Mouse (Mus musculus): Measurements from ENCODE around the gene Lpgat1.

Lpgat1 gene

GRCm38 (mm10) chr1:191733822-191734221, 16.2 kb downstream of the Lpgat1 start:
- DNase-seq (ENCODE audit: low spot score in 2 of 2) = no peak

- no peak for DNase-seq (ENCODE audit: low spot score in 2 of 2)
These were observed 18.8 kb downstream of the Lpgat1 start for GRCm38 (mm10) chr1:191736425-191736824.

- DNase-seq (ENCODE audit: low spot score in 2 of 2) = no peak
These were observed 20.2 kb downstream of the Lpgat1 start for GRCm38 (mm10) chr1:191737871-191738270.

GRCm38 (mm10) chr1:191738726-191739125, 21.1 kb downstream of the Lpgat1 start:
- no peak for DNase-seq (ENCODE audit: low spot score in 2 of 2)

- DNase-seq (ENCODE audit: low spot score in 2 of 2) = no peak
These were observed 23.1 kb downstream of the Lpgat1 start for GRCm38 (mm10) chr1:191740587-191741361.

GRCm38 (mm10) chr1:191741635-191742034, 24.0 kb downstream of the Lpgat1 start:
- no peak for DNase-seq (ENCODE audit: low spot score in 2 of 2)

- DNase-seq (ENCODE audit: low spot score in 2 of 2) = no peak
These were observed 30.8 kb downstream of the Lpgat1 start for GRCm38 (mm10) chr1:191748431-191748830.

GRCm38 (mm10) chr1:191756520-191757199, 39.0 kb downstream of the Lpgat1 start:
- no peak for DNase-seq (ENCODE audit: low spot score in 2 of 2)

GRCm38 (mm10) chr1:191774106-191774505, 56.5 kb downstream of the Lpgat1 start:
- DNase-seq (ENCODE audit: low spot score in 2 of 2) = no peak

- DNase-seq (ENCODE audit: low spot score in 2 of 2) = no peak
These were observed 57.5 kb downstream of the Lpgat1 start for GRCm38 (mm10) chr1:191775116-191775515.

- DNase-seq (ENCODE audit: low spot score in 2 of 2) = no peak
These were observed 59.9 kb downstream of the Lpgat1 start for GRCm38 (mm10) chr1:191777521-191777920.

- DNase-seq (ENCODE audit: low spot score in 2 of 2) = no peak
These were observed 62.8 kb downstream of the Lpgat1 start for GRCm38 (mm10) chr1:191780470-191780869.

GRCm38 (mm10) chr1:191785108-191785507, 67.5 kb downstream of the Lpgat1 start:
- no peak for DNase-seq (ENCODE audit: low spot score in 2 of 2)

GRCm38 (mm10) chr1:191786255-191786654, 68.6 kb downstream of the Lpgat1 start:
- DNase-seq (ENCODE audit: low spot score in 2 of 2) = no peak

- no peak for DNase-seq (ENCODE audit: low spot score in 2 of 2)
These were observed 69.7 kb downstream of the Lpgat1 start for GRCm38 (mm10) chr1:191787379-191787778.

- no peak for DNase-seq (ENCODE audit: low spot score in 2 of 2)
These were observed 75.4 kb downstream of the Lpgat1 start for GRCm38 (mm10) chr1:191792991-191793390.

GRCm38 (mm10) chr1:191793888-191794532, 76.4 kb downstream of the Lpgat1 start:
- DNase-seq (ENCODE audit: low spot score in 2 of 2) = no peak

GRCm38 (mm10) chr1:191796238-191796896, 78.7 kb downstream of the Lpgat1 start:
- no peak for DNase-seq (ENCODE audit: low spot score in 2 of 2)

- DNase-seq (ENCODE audit: low spot score in 2 of 2) = no peak
These were observed 84.6 kb downstream of the Lpgat1 start for GRCm38 (mm10) chr1:191802093-191802819.

- no peak for DNase-seq (ENCODE audit: low spot score in 2 of 2)
These were observed 85.4 kb downstream of the Lpgat1 start for GRCm38 (mm10) chr1:191802820-191803655.

GRCm38 (mm10) chr1:191804747-191805146, 87.1 kb downstream of the Lpgat1 start:
- no peak for DNase-seq (ENCODE audit: low spot score in 2 of 2)

Measured in cerebellum, postnatal 4 days (tissue).